Mouse (Mus musculus) ovary, postnatal 10 days (tissue): ENCODE results near the gene Mst1r.

Experiments
- DNase-seq: peaks from one replicate; pipeline ENCODE4 v3.0.0; 2022; ENCODE audit warnings: low spot score

Mst1r gene

DNA sequence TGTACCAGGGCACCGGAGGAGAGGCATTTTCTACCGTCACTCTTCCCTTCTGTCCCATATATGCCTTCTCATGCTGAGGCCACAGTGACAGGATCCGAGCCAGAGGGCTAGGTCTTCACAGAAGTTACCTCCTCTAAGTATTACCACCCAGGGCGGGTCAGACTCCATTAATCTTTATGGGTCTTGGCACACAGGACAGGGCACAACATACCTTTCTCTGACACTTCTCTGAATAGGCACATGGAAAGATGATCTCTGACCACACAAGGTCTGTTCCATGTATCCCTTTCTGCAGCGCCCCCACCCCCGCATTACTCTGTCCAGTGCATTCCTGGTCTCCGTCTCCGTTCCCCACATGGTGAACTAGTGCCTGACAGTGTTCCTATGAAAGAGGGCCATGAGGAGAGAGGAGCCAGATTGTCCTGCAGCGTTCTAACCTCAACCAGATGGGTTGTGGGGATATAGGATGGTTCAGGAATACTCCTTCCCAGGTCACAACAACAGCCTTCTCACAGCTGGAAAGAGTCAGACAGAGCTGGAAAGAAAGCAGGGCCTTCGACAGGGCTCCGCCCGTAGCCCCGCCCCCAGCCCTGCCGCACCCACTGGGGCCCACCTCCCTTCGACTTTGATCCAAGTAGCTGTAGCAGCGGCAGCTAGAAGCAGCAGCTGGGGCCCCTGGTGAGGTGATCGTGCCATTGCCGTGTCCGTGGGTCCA is at the start of gene Mst1r:
Gene Mst1r (plus strand): TSS at position 622 of the 715 bp plus-strand sequence.
- peak; percentile 72 for DNase-seq

DNA sequence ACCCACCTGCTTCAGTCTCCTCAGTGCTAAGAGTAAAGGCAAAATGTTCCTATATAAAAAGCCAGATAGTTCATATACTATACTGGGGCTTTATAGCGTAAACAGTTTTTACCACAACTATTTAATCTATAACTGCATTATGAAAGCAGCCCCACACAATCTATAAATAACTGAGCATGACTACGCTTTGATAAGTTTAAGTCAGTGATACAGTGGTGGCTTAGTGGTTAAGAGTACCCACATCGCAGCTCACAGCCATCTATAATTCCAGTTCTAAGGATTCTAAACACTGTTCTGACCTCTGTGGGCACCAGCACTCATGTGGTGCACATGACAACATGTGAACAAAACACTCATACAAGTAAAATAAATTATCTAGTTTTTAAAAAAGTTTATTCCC is 48.3 kb upstream of the Mst1r start:
- no peak for DNase-seq

GRCm38 (mm10) chr9:107864493-107864892 is 42.2 kb upstream of the Mst1r start:
- no peak for DNase-seq

DNA sequence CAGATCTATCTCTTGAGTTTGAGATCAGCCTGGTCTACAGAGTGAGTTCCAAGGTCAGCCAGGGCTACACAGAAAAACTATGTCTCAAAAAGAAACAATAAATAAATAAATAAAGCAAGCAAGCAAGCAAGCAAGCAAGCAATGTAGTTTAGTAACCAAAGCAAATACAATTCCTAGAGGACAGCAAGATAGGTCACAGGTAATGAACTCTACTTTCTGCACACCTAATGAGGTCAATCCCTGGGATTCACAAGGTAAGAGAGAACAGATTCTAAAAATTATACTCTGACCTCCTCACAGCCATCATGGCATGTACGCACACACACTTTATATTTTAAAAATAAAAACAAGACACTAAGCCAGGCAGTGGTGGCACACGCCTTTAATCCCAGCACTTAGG is 40.6 kb upstream of the Mst1r start:
- DNase-seq = no peak

DNA sequence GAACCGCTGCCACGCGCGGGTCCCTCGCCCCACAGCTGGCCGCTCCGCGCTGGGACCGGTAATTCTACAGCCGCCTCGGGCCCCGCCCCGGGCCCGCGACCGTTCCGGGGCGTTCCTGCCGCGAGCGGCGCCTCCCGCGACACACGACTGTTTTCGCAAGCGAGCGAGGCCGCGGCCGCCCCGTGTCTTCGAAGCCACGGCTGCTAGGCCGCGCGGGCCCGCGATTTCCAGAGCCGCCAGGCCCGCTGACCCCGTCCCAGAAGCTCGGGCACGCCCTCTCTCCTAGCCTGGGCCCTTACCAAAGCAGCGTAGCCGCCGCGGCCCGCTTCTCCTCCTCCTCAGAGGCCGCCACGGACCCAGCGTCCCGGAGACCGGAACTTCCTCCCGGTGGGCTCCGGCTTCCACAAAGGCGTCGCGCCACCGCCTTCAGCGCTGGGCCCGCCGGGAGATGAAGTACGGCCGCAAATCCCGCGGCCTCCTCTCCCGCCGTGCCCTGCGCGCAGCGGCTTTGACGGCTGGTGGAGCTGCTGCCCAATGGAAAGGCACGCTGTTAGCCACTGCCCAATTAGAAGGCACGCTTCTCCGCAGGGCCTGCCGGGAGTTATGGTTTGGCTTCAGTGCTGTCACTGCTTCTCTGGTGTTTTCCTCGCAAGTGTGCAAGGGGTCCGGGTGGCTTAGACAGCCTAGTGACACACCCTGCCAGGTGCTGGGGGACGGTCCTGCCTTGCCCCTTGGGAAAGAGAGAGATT is 34.1 kb upstream of the Mst1r start:
- DNase-seq = peak; percentile 77

DNA sequence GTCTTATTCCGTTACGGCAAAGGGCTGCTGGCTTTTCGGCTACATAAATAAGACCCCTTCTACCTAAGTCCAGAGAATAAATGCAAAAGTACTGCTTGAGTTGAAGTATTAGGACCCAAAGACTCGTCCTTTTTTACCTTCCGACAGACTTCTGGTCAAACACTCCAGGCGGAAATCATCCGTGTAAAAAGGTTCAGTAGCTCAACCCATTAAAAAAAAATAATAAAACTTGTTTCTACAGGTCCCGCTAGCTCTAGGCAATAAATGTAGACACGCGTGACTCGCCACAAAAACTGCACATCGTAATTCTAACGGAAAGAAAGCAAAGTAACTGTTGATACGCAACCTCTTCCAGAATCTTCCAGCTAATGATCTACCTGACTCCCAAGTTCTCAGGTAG is 33.5 kb upstream of the Mst1r start, which contains the start of gene Rbm6:
Gene Rbm6 (minus strand): TSS at position 101 of the 400 bp plus-strand sequence.
- DNase-seq = no peak

- no peak for DNase-seq
These were observed 26.3 kb upstream of the Mst1r start for GRCm38 (mm10) chr9:107880411-107880810.

GRCm38 (mm10) chr9:107887804-107888266 is 18.8 kb upstream of the Mst1r start, which contains the start of gene Mon1a:
TSS of gene Mon1a (plus strand) at chr9:107888151.
- DNase-seq = peak; percentile 69

GRCm38 (mm10) chr9:107888267-107888850 is 18.3 kb upstream of the Mst1r start:
- no peak for DNase-seq

- DNase-seq = no peak
These were observed 16.4 kb upstream of the Mst1r start for GRCm38 (mm10) chr9:107890260-107890659.

GRCm38 (mm10) chr9:107891023-107891422 is 15.7 kb upstream of the Mst1r start:
- DNase-seq = no peak

GRCm38 (mm10) chr9:107898563-107898962 is 8.1 kb upstream of the Mst1r start:
- no peak for DNase-seq

- DNase-seq = no peak
These were observed 6.8 kb upstream of the Mst1r start for GRCm38 (mm10) chr9:107899855-107900254.

DNA sequence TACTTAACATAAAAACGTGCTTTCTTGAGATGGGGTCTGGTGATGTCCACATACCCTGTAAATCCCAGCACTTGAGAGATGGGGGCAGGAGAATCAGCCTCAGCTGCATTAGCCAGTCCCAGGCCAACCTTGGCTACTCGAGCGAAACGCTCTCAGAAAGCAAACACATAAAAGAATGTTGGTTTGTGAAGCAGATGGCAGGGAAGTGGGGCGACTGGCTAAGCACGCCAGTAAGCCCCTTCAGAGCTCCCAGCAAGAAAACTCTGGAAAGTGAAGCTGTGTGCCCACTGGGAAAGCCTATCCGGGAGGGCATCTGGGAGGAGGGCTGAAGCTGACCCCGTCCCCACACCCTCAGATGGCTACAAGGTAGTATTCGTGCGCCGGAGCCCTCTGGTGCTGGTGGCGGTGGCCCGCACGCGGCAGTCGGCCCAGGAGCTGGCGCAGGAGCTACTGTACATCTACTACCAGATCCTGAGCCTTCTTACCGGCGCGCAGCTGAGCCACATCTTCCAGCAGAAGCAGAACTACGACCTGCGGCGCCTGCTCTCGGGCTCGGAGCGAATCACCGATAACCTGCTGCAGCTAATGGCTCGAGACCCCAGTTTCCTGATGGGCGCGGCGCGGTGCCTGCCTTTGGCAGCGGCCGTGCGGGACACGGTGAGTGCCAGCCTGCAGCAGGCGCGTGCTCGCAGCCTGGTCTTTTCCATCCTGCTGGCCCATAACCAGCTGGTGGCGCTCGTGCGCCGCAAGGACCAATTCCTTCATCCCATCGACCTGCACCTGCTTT is 5.6 kb upstream of the Mst1r start:
- DNase-seq = peak; percentile 58

GRCm38 (mm10) chr9:107901627-107901914 is 5.1 kb upstream of the Mst1r start:
- DNase-seq = no peak

GRCm38 (mm10) chr9:107904726-107905125 is 1.9 kb upstream of the Mst1r start:
- peak; percentile 79 for DNase-seq

- DNase-seq = no peak
These were observed 511 bp downstream of the Mst1r start for GRCm38 (mm10) chr9:107906967-107907800.

DNA sequence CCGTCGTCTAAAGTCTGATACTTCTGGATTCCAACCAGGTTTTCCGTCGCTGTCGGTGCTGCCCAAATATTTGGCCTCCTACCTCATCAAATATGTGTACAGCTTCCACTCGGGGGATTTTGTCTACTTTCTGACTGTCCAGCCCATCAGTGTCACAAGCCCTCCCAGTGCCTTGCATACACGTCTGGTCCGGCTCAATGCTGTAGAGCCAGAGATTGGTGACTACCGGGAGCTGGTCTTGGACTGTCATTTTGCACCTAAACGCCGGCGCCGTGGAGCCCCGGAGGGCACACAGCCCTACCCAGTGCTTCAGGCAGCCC is 1.1 kb downstream of the Mst1r start:
- DNase-seq = no peak

- DNase-seq = no peak
These were observed 1.9 kb downstream of the Mst1r start for GRCm38 (mm10) chr9:107908410-107909158.

DNA sequence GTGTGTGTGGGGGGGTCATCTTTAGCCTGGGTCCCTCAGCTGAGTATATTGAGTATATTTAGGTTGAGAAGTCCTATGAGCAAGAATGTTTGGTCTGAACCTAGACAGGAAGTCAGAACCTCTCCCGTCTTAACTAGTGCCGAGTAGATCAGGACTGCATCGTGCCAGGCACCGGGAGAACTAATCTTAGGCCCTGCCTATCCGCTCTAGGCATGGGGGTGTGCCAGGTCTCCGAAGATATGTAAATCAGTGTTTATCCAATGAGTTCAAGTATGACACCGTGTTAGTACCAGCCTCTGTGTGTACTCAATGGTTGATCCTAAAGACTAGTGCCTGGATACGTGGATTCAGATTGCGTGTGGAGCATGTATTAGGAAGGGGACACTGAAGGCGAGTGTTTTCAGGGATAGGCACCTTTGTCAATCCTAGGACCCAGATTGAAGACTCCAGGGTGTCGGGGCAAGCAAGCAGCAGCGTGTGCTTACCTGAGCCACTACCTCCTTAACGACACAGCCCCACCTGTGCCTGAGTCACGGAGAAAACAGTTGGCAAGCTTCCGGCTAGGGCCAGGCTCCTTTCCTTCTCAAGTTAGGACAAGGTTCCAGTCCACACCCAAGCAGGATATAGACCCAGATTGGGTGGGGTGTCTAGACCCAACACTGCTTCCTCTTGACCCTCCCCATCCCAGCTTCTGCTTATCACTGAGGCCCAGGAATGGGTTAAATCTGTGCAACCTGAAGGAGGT is 3.5 kb downstream of the Mst1r start:
- DNase-seq = no peak
